Mouse (Mus musculus) liver, embryonic 14.5 days (tissue): ENCODE measurements around the gene Pfpl. TPM values are rescaled to one million over a fixed set of nuclear protein-coding genes. Genes with fewer than 3 reads are reported as not detected.

Experiments used
- ATAC-seq: fragments of 200-750 bp; cut with Nextera tagmentation; 2 replicates; pipeline ENCODE4 v1.8.0; 2017; ENCODE audit warnings: moderate number of reproducible peaks, mild to moderate bottlenecking, moderate library complexity; ENCODE audit not compliant: insufficient read depth
- DNase-seq, 3 experiments: peaks; one replicate each; pipeline ENCODE4 v3.0.0-alpha.2; 2012 to 2013; ENCODE audit warnings: low read depth in 3 of 3, low spot score in 3 of 3
- H3K27ac ChIP-seq: fragments of 300-500 bp; sonication (generic); 2 replicates; pipeline ENCODE4 v1.5.1; 2014; ENCODE audit warnings: moderate library complexity, mild to moderate bottlenecking, control low read depth, inconsistent platforms
- H3K27me3 ChIP-seq: fragments of 300-500 bp; sonication (generic); 2 replicates; pipeline ENCODE4 v1.6.1; 2014; ENCODE audit warnings: mild to moderate bottlenecking, low read length, moderate library complexity; ENCODE audit not compliant: control insufficient read depth, insufficient read depth
- H3K36me3 ChIP-seq: fragments of 300-500 bp; sonication (generic); replicated peaks from 2 replicates; pipeline ENCODE4 v1.6.1; 2014; ENCODE audit warnings: low read depth; ENCODE audit not compliant: control insufficient read depth, insufficient read depth
- H3K4me1 ChIP-seq, 2 experiments: fragments of 200-500 bp in 1 of 2; fragments of 300-500 bp in 1 of 2; sonication (generic) in 1 of 2; replicated peaks; 2 replicates each; pipeline ENCODE4 v1.6.1; 2012 to 2014; ENCODE audit warnings: antibody characterized with exemption in 1 of 2, inconsistent platforms in 1 of 2, low read length in 1 of 2; ENCODE audit not compliant: control insufficient read depth in 2 of 2, insufficient read depth in 2 of 2
- H3K4me2 ChIP-seq: fragments of 300-500 bp; sonication (generic); 2 replicates; pipeline ENCODE4 v1.6.1; 2014; ENCODE audit warnings: low read depth, mild to moderate bottlenecking, control low read depth, moderate library complexity
- H3K4me3 ChIP-seq, 2 experiments: fragments of 200-500 bp in 1 of 2; fragments of 300-500 bp in 1 of 2; sonication (generic) in 1 of 2; 2 replicates each; pipeline ENCODE4 v1.5.1; 2012 to 2014; ENCODE audit warnings: low read depth in 2 of 2, low read length in 2 of 2, mild to moderate bottlenecking in 2 of 2, control low read depth in 1 of 2, inconsistent platforms in 1 of 2, moderate library complexity in 1 of 2; ENCODE audit not compliant: insufficient read depth in 1 of 2
- H3K9ac ChIP-seq: fragments of 300-500 bp; sonication (generic); replicated peaks from 2 replicates; pipeline ENCODE4 v1.6.1; 2014; ENCODE audit warnings: mild to moderate bottlenecking, control low read depth, moderate library complexity
- H3K9me3 ChIP-seq: fragments of 300-500 bp; sonication (generic); 2 replicates; pipeline ENCODE4 v1.6.1; 2016; ENCODE audit warnings: low read length, mixed read lengths; ENCODE audit not compliant: control insufficient read depth
- CTCF ChIP-seq: IDR thresholded peaks from 2 replicates; pipeline ENCODE4 v1.5.1; 2016; ENCODE audit warnings: antibody characterized with exemption, low read depth, control low read depth
- EP300 ChIP-seq: IDR thresholded peaks from 2 replicates; pipeline ENCODE4 v1.6.1; 2016; ENCODE audit warnings: antibody characterized with exemption, low read depth
- WGBS: fragments of 180-500 bp; shearing (Covaris S2); extraction: QIAGEN DNeasy Blood & Tissue Kit; methylation state at CpG from one replicate; pipeline ENCODE4 v1.1.7; 2014; ENCODE audit not compliant: insufficient replicate concordance; 5-methylcytosine and 5-hydroxymethylcytosine counted together
- polyA plus RNA-seq, 2 experiments: library from polyadenylated mRNA; depleted of rRNA in 1 of 2; stranded (reverse) in 1 of 2; unstranded in 1 of 2; fragments of >200 nt; fragmentation: Nextera tagmentation in 1 of 2; extraction: Ambion mirVana in 1 of 2; gene quantifications; 2 replicates each; pipeline versions ENCODE4 v1.2.1 to v1.2.3; 2012 to 2014

Pfpl gene
- polyA plus RNA-seq, 2 experiments, result not detected

DNA sequence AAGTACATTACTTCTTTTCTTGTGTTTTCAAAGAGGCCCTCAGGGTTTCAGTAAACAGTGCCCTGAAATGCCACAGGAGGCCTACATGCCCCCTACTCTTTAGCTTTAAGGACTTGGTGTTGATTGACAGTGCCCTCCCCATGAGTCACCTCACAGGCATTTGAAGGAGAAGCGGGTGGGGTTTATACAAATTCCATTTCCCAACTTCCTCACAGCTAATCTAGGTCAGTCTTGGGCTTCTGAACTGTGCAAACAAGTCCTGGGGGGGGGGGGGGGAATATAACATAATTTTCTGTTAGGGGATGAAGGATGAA is 36.0 kb downstream of the Pfpl start:
- ATAC-seq (no peak), DNase-seq (no peak)
- WGBS, result 20% methylated on average over 1 of the region's 1 CpGs
- no peaks in the 10 kb centered on the region for H3K9me3 ChIP-seq
- H3K27ac ChIP-seq, result no peak overlapping the region
- H3K9ac ChIP-seq, result no peak overlapping the region
- H3K36me3 ChIP-seq, result no peaks in the 10 kb centered on the region
- no peaks in the 10 kb centered on the region for H3K4me1 ChIP-seq
- no peak overlapping the region for H3K4me3 ChIP-seq
- no peak for TF ChIP-seq CTCF
- TF ChIP-seq EP300, result no peak
- no peak overlapping the region for H3K4me2 ChIP-seq
- no peaks in the 10 kb centered on the region for H3K27me3 ChIP-seq

- Histone ChIP-seq H3K4me1 (no peaks in the 10 kb centered on the region), H3K27me3 (no peaks in the 10 kb centered on the region), H3K27ac (no peak overlapping the region), H3K36me3 (no peaks in the 10 kb centered on the region), H3K4me3 (no peak overlapping the region), H3K9me3 (no peaks in the 10 kb centered on the region), H3K4me2 (no peak overlapping the region), H3K9ac (no peak overlapping the region)
- TF ChIP-seq EP300, result no peak
- no peak for TF ChIP-seq CTCF
- DNase-seq, result no peak
- 35% methylated on average over 5 of the region's 5 CpGs for WGBS
- no peak for ATAC-seq
Measured at GRCm38 (mm10) chr19:12464127-12464526, 36.4 kb downstream of the Pfpl start.

- no peak overlapping the region for H3K9ac ChIP-seq
- WGBS, result 57% methylated on average over 4 of the region's 4 CpGs
Measured at GRCm38 (mm10) chr19:12464674-12465073, 37.0 kb downstream of the Pfpl start.

GRCm38 (mm10) chr19:12465530-12466144 is 37.9 kb downstream of the Pfpl start:
- 65% methylated on average over 10 of the region's 10 CpGs for WGBS
- no peak overlapping the region for H3K9ac ChIP-seq
- TF ChIP-seq CTCF (no peak), EP300 (no peak)
- H3K4me2 ChIP-seq, result no peak overlapping the region
- no peak overlapping the region for H3K27ac ChIP-seq
- DNase-seq (no peak), ATAC-seq (no peak)
- H3K9me3 ChIP-seq, result no peaks in the 10 kb centered on the region
- no peak overlapping the region for H3K4me3 ChIP-seq
- no peaks in the 10 kb centered on the region for H3K36me3 ChIP-seq
- no peaks in the 10 kb centered on the region for H3K27me3 ChIP-seq
- H3K4me1 ChIP-seq, result no peaks in the 10 kb centered on the region

More at GRCm38 (mm10) chr19:12464674-12465073, 37.0 kb downstream of the Pfpl start:
- H3K4me3 ChIP-seq, result no peak overlapping the region
- no peak overlapping the region for H3K4me2 ChIP-seq
- no peak for ATAC-seq
- H3K36me3 ChIP-seq, result no peaks in the 10 kb centered on the region
- no peaks in the 10 kb centered on the region for H3K9me3 ChIP-seq
- no peaks in the 10 kb centered on the region for H3K4me1 ChIP-seq
- no peaks in the 10 kb centered on the region for H3K27me3 ChIP-seq
- TF ChIP-seq EP300 (no peak), CTCF (no peak)
- no peak overlapping the region for H3K27ac ChIP-seq
- no peak for DNase-seq

- H3K27me3 ChIP-seq, result no peaks in the 10 kb centered on the region
- no peaks in the 10 kb centered on the region for H3K36me3 ChIP-seq
- no peak overlapping the region for H3K9ac ChIP-seq
- H3K27ac ChIP-seq, result no peak overlapping the region
- no peak overlapping the region for H3K4me2 ChIP-seq
- DNase-seq, result no peak
- ATAC-seq, result peak; percentile 26; the same call in 1 of the 2 replicates
- TF ChIP-seq EP300 (no peak), CTCF (peak; percentile 80)
- no peak overlapping the region for H3K4me3 ChIP-seq
- WGBS, result 15% methylated on average over 7 of the region's 7 CpGs
- H3K9me3 ChIP-seq, result no peaks in the 10 kb centered on the region
- H3K4me1 ChIP-seq, result no peaks in the 10 kb centered on the region
Measured at GRCm38 (mm10) chr19:12466204-12466603, 38.5 kb downstream of the Pfpl start.
